Mouse (Mus musculus) liver, embryonic 16.5 days (tissue): ENCODE measurements around the gene 4931414P19Rik. TPM values are rescaled to one million over a fixed set of nuclear protein-coding genes. Genes with fewer than 3 reads are reported as not detected.

ENCODE experiments used
- ATAC-seq: fragments of 200-750 bp; cut with Nextera tagmentation; 2 replicates; pipeline ENCODE4 v1.8.0; 2017; ENCODE audit warnings: low read depth, mild to moderate bottlenecking, moderate number of reproducible peaks, moderate library complexity
- H3K27ac ChIP-seq: fragments of 300-500 bp; sonication (generic); 2 replicates; pipeline ENCODE4 v1.5.1; 2014; ENCODE audit warnings: mild to moderate bottlenecking, low read length
- H3K27me3 ChIP-seq: fragments of 300-500 bp; sonication (generic); 2 replicates; pipeline ENCODE4 v1.6.1; 2014; ENCODE audit warnings: low read depth, low read length, mixed read lengths; ENCODE audit not compliant: control insufficient read depth, insufficient read depth
- H3K36me3 ChIP-seq: fragments of 300-500 bp; sonication (generic); 2 replicates; pipeline ENCODE4 v1.6.1; 2014; ENCODE audit warnings: mild to moderate bottlenecking; ENCODE audit not compliant: control insufficient read depth, insufficient read depth
- H3K4me1 ChIP-seq: fragments of 300-500 bp; sonication (generic); 2 replicates; pipeline ENCODE4 v1.6.1; 2014; ENCODE audit warnings: low read depth, low read length, mixed read lengths; ENCODE audit not compliant: control insufficient read depth
- H3K4me2 ChIP-seq: fragments of 300-500 bp; sonication (generic); 2 replicates; pipeline ENCODE4 v1.6.1; 2014; ENCODE audit warnings: low read depth, low read length, mixed read lengths
- H3K4me3 ChIP-seq: fragments of 300-500 bp; sonication (generic); 2 replicates; pipeline ENCODE4 v1.5.1; 2014; ENCODE audit warnings: low read depth, mild to moderate bottlenecking, low read length
- H3K9ac ChIP-seq: fragments of 300-500 bp; sonication (generic); 2 replicates; pipeline ENCODE4 v1.6.1; 2014; ENCODE audit warnings: low read depth, low read length
- H3K9me3 ChIP-seq: fragments of 300-500 bp; sonication (generic); replicated peaks from 2 replicates; pipeline ENCODE4 v1.6.1; 2016; ENCODE audit warnings: low read length; ENCODE audit not compliant: control insufficient read depth
- whole genome bisulfite sequencing: fragments of 180-500 bp; shearing (Covaris S2); extraction: QIAGEN DNeasy Blood & Tissue Kit; methylation state at CpG from one replicate; pipeline ENCODE4 v1.1.7; 2014; ENCODE audit not compliant: insufficient replicate concordance; 5-methylcytosine and 5-hydroxymethylcytosine counted together
- polyA plus RNA-seq: library from polyadenylated mRNA; unstranded; fragments of >200 nt; fragmentation: Nextera tagmentation; extraction: Ambion mirVana; gene quantifications from 2 replicates; pipeline ENCODE4 v1.2.1, GENCODE M21; 2015

The 4931414P19Rik gene
- 2.3 and 2.5 TPM in 2 replicates for polyA plus RNA-seq

DNA sequence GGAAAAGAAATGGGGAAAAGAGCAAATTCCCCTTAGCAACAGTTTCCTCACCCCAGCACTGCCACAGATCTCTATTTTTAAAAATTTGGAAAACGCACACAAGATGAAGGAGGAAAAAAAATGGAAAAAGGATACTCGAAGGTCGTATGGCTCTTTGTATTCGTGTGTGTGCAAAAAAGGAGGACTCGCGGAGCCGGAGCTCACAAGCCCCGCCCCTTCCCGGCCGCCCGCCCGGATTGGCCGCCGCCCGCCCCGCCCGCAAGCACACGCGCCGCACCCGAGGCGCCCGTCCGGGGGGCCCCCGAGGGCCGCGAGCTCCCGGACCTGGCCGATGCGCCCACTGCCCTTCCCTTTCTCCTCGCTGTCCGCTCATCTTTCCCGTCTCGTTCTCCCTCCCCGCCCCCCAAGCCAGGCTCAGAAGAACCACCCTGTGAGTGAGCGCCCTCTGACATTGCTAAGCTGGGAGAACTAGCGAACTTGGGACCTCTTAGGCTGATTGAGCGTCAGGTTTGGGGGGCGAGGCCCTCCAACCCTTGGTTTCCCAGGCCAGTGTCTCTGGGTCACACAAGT lies at the start of gene 4931414P19Rik:
4931414P19Rik (minus strand) TSS at position 242 of the 570 bp plus-strand sequence.
- Histone ChIP-seq H3K9me3 (no peaks in the 10 kb centered on the region), H3K27me3 (no peaks in the 10 kb centered on the region), H3K4me2 (peak within 1 kb of the TSS; percentile 92), H3K4me3 (peak within 1 kb of the TSS; percentile 71), H3K4me1 (peaks cover 30% of the 10 kb centered on the region), H3K9ac (peak within 1 kb of the TSS; percentile 82), H3K36me3 (no peaks in the 10 kb centered on the region), H3K27ac (peak within 1 kb of the TSS; percentile 88)
- peak; percentile 49 for ATAC-seq
- 0% methylated on average over 29 of the region's 39 CpGs for WGBS

DNA sequence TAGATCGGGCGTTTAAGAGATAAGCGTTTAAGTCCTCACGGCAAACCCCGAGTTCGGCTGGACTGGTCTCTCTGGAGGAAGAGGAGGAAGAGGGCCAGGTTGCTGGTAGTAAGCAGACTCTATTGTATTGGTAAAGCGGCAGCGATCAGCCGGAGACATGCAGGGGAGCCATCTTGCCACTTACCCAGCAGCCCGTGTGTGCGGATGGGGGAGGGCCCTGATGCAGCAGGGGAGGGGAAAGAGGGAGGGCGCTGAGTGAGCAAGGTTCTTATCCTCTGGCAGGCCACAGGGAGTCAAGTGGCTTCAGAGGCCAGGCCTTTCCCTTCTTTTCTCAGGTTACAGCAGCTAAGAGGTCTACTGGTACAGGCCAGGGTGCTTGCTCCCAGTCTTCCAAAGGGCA lies 47.7 kb upstream of the 4931414P19Rik start:
- Histone ChIP-seq H3K4me1 (peaks cover 23% of the 10 kb centered on the region), H3K27ac (peak overlapping the region; percentile 63), H3K9me3 (no peaks in the 10 kb centered on the region), H3K4me2 (peak overlapping the region; percentile 71), H3K9ac (peak overlapping the region; percentile 77), H3K36me3 (peaks cover 51% of the 10 kb centered on the region), H3K4me3 (peak overlapping the region; percentile 74), H3K27me3 (no peaks in the 10 kb centered on the region)
- peak; percentile 90 for ATAC-seq
- WGBS: 1% methylated on average over 12 of the region's 12 CpGs

DNA sequence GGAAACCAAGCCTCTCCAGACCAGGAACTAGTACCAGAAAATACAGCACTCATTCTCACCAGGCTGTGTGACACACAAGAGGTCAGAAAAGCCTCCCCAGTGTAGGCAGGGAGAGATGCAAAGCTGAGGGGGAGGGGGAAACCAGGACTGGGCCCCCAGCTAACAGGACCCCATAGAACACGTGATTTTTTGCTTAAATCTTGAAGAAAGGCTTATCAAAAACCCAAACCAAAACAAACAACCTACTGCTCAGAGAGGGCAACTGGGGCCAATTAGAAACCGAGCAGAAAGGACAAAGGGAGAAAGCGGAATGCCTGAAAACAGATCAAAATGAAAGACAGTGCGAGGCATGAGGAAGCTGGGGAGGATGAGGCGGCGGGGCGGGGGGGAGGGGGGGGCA lies 47.0 kb upstream of the 4931414P19Rik start:
- Histone ChIP-seq H3K27me3 (no peaks in the 10 kb centered on the region), H3K9me3 (no peaks in the 10 kb centered on the region), H3K4me3 (peak overlapping the region; percentile 74), H3K4me1 (peaks cover 23% of the 10 kb centered on the region), H3K4me2 (peak overlapping the region; percentile 71), H3K27ac (no peak overlapping the region; the same call in 1 of the 2 replicates), H3K9ac (peak overlapping the region; percentile 77), H3K36me3 (peaks cover 51% of the 10 kb centered on the region)
- no peak for ATAC-seq
- 0% methylated on average over 7 of the region's 7 CpGs for WGBS

DNA sequence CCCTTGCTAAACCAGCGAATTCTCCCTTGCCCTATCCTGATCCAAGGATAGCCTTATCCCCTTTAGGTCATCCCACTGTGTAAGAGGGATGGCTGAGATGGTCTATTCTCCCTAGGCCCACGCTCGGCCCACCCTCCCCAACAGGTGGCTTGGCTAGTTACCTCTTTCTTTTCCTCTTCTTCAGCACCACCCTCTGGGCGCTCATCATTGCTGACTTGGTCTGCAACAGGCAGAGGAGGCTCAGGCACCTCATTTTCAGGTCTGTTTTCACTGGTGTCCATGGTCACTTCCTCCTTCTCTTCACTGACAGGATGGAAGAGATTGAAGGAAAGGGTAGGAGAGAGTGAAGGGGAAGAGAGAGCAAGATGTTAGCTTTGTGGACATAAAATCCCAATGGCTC lies 45.8 kb upstream of the 4931414P19Rik start:
- no peaks in the 10 kb centered on the region for H3K27me3 ChIP-seq
- no peaks in the 10 kb centered on the region for H3K9me3 ChIP-seq
- H3K4me2 ChIP-seq: no peak overlapping the region
- peaks cover 23% of the 10 kb centered on the region for H3K4me1 ChIP-seq
- no peak overlapping the region for H3K9ac ChIP-seq
- 65% methylated on average over 4 of the region's 4 CpGs for WGBS
- no peak overlapping the region for H3K27ac ChIP-seq
- no peak for ATAC-seq
- H3K4me3 ChIP-seq: no peak overlapping the region
- peaks cover 47% of the 10 kb centered on the region for H3K36me3 ChIP-seq

DNA sequence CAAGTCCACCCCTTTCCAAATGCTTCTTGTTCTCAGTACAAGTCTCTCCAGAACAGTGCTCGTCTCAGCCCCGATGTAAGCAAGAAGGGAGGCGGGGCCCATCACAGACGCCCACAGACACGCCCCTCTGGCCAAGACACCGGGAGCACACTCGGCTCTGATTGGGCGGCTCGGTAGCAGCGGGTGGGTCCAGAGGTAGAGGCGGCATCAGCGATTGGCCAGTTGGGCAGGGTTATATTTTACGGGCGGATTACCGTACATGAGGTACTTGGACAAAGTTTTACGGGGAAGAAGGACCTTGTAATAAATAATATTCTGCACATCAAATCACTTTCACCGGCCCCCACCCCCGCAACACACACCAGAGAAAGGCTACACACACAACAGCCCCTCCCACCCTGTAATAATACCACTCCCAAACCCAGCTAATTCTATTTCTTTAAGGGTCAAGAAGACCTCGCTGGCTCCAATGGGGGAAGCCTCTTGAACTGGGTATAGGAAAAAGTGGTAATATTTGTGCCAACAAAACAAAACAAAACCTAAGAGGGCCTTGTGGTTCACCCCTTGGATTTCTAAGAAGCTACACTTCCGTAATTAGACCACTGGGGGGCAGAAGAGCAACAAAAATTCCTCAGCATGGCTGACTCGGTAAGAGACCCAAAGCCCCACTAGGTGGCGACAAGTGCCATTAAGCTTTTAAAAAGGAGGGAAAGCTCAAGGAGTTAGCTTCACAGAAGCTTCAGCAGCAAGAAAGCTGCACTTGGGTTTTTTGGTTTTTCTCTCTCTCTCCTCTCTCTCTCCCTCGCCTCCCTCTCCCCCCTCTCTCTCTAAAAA lies 45.0 kb upstream of the 4931414P19Rik start:
- Histone ChIP-seq H3K9me3 (no peaks in the 10 kb centered on the region), H3K4me2 (no peak overlapping the region), H3K4me1 (peaks cover 23% of the 10 kb centered on the region), H3K27ac (no peak overlapping the region), H3K36me3 (peaks cover 50% of the 10 kb centered on the region), H3K27me3 (no peaks in the 10 kb centered on the region), H3K9ac (no peak overlapping the region), H3K4me3 (no peak overlapping the region)
- peak; percentile 54 for ATAC-seq
- WGBS: 53% methylated on average over 23 of the region's 23 CpGs

DNA sequence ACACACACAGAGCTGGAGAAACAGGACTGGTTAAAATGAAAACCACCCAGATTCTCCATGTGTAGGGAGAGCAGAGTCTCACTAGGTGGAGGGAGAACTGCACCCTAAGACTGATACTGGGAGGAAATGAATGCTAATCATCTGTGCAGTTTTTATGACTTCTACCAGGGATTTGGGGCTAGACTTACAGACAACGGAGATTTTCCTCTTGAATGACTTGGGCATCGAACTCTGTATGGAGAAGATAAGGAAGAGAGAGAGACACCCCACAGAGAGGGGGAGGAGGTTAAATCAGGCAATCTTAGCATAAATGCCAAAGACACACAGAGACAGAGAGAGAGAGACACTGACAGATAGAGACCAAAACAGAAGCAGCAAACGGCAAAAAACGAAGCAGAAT lies 42.1 kb upstream of the 4931414P19Rik start:
- no peak overlapping the region for H3K4me3 ChIP-seq
- WGBS: 37% methylated on average over 4 of the region's 4 CpGs
- no peaks in the 10 kb centered on the region for H3K27me3 ChIP-seq
- no peak overlapping the region for H3K9ac ChIP-seq
- H3K4me2 ChIP-seq: no peak overlapping the region
- no peak overlapping the region for H3K27ac ChIP-seq
- no peak for ATAC-seq
- H3K36me3 ChIP-seq: peaks cover 72% of the 10 kb centered on the region
- H3K4me1 ChIP-seq: peaks cover 16% of the 10 kb centered on the region
- H3K9me3 ChIP-seq: no peaks in the 10 kb centered on the region

DNA sequence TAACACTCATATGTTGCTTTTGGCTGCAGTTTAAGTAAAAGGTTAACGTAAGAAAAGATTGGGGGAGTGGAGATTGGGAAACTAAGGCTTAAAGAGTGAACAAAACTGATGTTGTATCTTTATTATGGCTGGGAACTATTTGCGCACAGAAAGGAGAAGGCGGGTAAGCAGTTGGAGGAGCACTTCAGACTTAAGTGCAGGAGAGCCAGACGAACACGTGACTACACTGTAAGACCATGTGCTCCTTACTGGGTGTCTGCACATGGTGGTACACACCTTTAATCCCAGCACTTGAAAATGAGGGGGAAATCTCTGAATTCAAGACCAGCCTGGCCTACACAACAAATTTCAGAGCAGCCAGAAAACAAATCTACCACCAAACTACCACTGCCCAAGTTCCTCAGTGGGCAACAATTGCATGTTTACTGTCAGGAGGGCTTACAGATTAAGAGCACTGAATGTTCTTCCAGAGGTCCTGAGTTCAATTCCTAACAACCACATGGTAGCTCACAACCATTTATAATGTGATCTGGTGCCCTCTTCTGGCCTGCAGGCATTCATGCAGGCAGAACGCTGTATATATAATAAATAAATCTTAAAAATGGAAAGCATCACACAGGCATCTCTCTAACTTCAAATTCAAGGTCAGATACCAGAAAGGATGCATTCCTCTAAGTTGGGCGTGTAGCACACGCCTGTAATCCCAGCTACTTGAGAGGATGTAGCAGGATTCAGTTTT lies 41.3 kb upstream of the 4931414P19Rik start:
- Histone ChIP-seq H3K4me2 (no peak overlapping the region), H3K9ac (no peak overlapping the region), H3K9me3 (no peaks in the 10 kb centered on the region), H3K4me1 (peaks cover 9% of the 10 kb centered on the region), H3K36me3 (peaks cover 79% of the 10 kb centered on the region), H3K4me3 (no peak overlapping the region), H3K27me3 (no peaks in the 10 kb centered on the region), H3K27ac (no peak overlapping the region)
- WGBS: 93% methylated on average over 8 of the region's 8 CpGs
- no peak for ATAC-seq

DNA sequence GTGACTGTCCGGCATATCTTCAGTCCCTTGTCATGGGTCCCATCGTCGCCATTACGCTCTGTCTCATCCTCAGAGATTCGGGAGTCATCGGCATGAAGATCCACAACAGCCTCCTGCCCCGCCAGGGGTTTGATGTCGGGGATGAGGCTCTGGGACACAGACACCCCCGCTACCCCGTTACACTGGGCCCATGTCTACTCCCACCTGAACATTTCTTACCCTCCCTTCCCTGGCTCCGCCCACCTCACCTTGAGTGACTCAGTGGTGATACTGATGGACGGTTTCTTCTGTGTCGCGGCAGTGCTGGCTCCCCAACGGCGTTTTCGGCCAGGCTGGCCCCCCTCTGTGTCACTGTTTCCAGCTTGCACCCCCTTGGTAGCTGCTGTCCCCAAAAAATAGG lies 40.7 kb upstream of the 4931414P19Rik start:
- H3K27me3 ChIP-seq: no peaks in the 10 kb centered on the region
- no peak overlapping the region for H3K4me3 ChIP-seq
- H3K9me3 ChIP-seq: no peaks in the 10 kb centered on the region
- ATAC-seq: no peak
- H3K4me1 ChIP-seq: peaks cover 5% of the 10 kb centered on the region; the same call in 1 of the 2 replicates
- no peak overlapping the region for H3K9ac ChIP-seq
- no peak overlapping the region for H3K4me2 ChIP-seq
- 94% methylated on average over 17 of the region's 17 CpGs for WGBS
- H3K36me3 ChIP-seq: peaks cover 77% of the 10 kb centered on the region
- H3K27ac ChIP-seq: no peak overlapping the region
